Mouse (Mus musculus): ENCODE measurements around the gene Il17f. TPM values are rescaled to one million over a fixed set of nuclear protein-coding genes. Genes with fewer than 3 reads are reported as not detected.
A peak's percentile ranks its signal among the peaks of the same experiment; 100 is the strongest.
"Not testable (repeated sequence)": the region's sequence is repeated elsewhere in the genome, so short reads cannot be mapped to it uniquely, and the experiment has no call there.

The Il17f gene
- total RNA-seq, 2 experiments from 2014 or later, result not detected

DNA sequence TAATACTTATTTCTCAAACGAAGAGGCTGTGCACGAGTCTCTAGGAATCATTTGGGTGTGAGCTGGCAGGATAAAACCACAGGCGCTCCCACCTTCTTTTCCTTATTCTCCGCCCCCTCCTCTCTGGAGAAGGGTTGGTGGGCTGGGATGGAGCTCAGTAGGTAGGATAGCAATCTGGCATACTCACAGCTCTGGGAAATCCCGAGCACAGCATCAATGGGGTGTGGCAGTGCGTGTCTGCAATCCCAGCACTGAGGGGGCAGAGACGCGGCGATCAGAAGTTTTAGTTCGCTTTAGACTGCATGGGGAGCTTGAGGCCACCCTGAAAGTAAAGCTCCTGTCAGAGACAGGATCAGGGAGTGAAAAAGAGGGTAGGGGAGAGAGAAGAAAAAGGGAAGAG lies 2.0 kb downstream of the Il17f start:
- DNase-seq (ENCODE audit: low spot score in 2 of 2), result no peak

DNA sequence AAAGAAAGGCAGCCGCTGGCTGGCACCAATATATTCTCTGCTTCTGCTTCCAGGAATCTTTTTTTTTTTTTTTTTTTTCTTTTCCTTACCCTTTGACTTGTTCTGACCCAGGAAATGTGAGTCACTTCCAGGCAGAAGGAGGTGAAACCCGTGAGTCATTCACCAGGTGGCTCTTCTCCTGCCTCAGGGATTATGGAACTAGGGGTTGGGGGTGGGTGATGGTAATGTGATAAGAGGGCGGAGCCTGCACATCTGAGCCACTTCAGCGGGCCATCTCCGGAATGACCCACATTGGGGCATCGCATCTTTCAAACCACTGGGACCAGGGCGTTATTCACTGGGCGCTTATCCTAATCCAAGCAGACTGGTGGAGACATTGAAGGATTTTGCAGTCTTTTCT lies 3.4 kb downstream of the Il17f start:
- no peak for DNase-seq (ENCODE audit: low spot score in 2 of 2)

DNA sequence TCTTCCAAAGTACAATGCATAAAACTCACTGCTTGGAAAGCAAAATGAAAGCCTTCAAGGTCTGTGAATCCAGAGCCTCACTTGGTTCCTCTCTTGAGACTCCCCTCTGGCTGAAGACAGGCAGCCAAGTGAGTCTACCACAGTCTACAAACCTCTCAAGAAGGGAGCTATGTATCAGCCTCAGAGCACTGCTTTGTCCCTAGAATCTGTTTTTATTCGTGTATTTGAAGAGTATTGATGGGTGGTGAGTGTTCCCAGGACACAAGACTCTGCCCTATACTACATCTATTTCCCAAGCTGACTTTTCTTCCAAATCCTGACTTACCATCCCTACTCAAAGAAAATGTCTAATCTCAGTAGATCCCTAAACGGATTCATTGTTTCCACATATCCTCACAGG lies 12.1 kb downstream of the Il17f start:
- no peak for DNase-seq (ENCODE audit: low spot score in 2 of 2)

DNA sequence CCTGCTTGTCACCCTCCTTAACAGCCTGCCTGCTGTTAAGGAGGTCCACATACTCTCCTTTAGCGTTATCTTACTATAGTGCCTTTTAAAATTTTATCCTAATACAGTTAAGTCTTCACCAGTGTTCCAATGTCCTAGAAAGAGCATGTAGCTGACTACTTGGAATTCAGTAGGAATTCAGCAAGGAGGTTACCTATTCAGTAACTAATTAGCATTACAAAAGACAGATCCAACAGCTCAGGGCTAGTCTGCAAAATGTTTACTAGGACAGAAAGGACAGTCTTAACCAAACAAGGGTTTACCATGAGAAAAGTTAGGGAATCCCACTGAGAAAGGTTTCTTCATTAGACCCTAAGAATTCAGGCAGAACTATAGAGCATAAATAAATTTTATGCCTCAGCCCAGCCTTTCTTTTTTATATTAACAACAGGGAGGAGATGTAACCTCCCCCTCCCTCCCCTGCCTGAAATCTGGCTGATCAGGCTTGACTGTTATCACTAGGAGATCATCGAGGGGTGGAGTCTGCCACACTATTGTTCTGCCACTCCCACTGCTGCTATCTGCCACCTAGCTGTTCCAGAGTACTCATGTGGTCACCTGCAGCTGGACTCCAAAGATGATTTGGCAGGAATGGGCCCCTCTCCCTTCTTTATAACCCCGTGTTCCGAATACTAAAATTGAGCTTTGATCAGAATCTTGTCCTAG lies 16.2 kb downstream of the Il17f start:
- not testable (repeated sequence) for DNase-seq (ENCODE audit: low spot score in 2 of 2)

DNA sequence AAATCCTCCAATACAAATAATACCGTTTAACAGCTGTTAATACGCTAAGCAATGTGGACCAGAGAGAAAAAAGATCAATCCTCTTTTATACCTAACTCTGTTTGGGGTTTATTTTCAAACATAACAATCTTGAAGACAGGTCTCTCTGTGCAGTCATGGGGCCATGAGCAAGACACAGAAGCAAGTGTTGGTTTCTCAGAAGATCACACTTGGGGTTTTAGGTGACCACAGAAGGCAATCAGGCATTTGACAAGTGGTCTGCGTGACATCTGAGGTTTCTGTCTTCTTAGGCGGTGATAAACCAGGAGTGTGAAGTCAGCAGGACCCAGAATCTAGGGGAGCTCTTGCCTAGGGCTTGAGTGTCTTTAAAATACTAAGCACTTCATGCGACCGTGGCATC lies 23.9 kb downstream of the Il17f start:
- DNase-seq (ENCODE audit: low spot score in 2 of 2), result no peak

DNA sequence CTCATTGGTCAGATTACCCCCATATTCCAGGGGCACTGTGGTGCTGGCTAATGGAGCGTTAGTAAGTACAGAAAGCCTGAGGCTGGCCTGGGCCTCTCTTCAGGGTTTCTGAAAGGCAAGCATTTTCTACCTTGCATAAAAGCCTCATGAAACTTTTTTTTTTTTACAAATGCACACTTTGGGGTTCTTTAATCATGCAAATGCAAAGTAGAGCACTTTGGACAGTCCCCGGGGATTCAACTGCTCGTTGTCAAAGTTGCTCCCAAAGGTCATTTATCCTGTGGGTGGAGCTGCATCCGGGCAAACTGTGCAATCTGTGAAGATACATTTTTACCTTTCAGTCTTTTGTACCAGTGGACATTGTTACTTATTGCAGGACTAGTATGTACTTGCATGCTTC lies 29.0 kb downstream of the Il17f start:
- no peak for DNase-seq (ENCODE audit: low spot score in 2 of 2)

DNA sequence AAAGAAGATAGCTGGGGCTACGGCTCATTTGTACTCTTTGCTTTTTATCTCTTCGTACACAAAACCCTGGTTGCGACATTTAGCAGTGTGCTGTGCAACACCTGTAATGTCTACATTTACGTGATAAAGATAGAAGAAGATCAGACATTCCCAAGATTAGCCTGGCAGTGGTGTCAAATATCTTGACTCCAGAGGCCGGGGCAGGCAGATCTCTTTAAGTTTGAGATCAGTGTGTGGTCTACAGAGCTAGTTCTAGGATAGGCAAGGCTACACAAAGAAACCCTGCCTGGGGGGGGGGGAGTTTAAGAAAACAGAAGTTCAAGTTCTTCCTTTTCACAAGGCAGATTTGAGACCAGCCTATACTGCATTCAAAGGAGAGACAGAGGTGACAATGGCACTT lies 30.1 kb downstream of the Il17f start:
- DNase-seq (ENCODE audit: low spot score in 2 of 2), result no peak

DNA sequence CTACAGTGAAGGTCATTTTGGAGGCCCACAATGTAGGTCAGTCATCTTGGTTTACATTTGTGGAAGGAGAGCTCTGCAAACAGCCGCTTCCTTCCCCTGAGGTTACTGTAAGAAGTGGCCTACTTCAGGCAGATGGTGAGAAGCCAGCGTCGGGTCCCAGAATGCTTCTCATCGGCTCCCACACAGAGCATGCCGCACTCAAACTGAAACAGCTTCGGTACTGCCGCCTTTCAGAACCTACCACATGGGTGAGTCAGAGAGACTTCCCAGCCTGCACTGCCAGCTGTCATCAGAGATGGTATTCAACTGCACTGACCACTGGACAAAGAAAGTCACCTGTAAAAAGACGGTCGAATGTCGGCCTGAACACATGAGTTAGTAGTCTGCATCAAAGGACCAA lies 30.6 kb downstream of the Il17f start:
- peak in 1 of 2 experiments; percentile 7 for DNase-seq (ENCODE audit: low spot score in 2 of 2)

DNA sequence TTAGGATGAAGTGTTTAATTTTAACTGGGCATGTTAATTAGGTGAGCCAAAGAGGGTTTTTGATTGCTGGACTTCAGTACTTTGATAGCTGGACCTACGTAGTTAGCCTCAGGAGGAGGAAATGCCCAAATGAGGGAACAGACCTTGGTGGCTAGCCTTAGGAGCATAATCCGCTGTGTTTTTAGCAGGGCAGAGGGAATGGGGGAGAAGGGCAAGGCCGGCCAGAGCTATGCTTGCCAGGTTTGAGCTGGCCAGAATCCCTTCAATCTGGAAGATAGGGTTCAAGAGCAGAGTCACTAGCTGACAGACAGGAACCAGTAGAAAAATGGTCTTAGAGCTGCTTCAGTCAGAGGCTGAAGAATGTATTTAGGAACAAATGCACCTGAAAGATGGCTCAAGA lies 32.8 kb downstream of the Il17f start:
- DNase-seq (ENCODE audit: low spot score in 2 of 2), result no peak

DNA sequence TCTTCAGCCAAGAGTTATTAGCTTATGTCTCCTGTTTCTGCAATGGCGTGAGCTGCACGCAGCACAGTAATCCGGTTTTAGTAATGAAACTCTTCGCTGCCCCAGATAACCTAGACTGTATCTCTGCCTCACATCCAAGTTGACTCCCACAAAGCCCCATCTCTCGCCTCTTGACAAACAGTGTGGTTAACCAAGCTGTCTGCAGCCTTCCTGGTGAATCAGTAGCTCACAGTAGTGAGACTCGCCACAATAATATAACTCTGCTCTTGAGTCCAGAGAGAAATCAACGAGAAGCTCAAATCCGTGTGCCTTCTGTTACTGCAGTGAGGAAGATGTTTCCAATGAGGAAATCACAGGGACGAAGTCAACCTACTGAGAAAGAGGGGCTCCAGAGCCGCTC lies 36.0 kb downstream of the Il17f start:
- DNase-seq (ENCODE audit: low spot score in 2 of 2), result no peak

DNA sequence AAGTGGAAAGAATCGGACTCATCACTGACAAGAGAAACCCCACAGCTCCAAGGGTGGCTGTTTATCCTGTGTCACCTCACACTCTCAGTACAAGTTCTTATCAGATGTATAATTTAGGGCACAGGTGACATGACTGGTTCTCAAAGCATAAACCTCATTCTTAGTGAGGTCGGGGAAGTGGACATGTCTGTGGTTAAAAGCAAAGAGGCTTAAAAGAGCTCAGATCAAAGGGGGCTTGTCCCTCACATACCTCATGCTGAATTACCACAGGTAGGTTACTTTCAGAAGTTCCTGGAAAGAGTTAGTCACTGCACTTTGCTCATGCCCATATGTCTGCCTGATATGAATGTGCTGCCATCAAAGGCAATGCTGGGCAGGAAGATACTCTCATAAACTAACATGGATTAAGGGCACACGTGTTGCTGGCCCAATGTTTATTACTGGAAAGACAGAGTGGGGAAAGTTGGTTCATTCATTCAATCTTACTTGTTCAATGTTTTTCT lies 49.9 kb downstream of the Il17f start:
- no peak for DNase-seq (ENCODE audit: low spot score in 2 of 2)

DNA sequence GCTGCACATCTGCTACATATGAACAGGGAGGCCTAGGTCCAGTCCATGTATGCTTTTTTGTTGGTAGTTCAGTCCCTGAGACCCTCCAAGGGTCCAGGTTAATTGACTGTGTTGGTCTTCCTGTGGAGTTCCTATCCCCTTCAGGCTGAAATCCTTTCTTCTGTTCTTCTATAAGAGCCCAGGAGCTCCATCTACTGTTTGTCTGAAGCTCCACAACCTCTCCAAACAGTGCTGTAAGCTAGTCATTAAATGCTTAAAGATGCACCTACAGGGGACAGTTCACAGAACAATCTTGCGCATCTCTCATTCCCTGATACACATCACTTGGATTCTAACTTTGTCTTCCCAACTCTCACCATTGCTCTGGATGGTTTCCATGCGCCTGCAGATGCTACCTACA lies 51.9 kb downstream of the Il17f start:
- no peak for DNase-seq (ENCODE audit: low spot score in 2 of 2)

DNA sequence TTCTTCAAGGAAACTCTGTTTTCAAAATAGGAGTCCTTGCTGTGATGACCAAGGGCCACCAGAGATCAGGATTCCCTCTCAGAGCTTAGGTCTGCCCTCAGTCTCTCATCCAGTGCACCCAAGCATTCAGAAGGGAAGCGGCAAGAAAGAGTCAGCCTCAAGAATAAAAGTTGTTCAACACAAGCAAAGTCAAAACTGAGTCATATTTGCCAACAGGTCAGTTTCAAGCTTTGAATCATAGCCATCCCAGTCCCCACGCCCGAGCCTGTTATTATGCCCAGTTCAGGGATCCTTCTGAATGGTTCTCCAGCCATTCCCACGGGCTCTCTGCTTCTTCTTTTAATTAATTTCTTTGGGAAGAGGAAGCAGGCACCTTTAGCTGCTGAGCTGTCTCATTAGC lies 53.8 kb downstream of the Il17f start:
- DNase-seq (ENCODE audit: low spot score in 2 of 2), result no peak

DNA sequence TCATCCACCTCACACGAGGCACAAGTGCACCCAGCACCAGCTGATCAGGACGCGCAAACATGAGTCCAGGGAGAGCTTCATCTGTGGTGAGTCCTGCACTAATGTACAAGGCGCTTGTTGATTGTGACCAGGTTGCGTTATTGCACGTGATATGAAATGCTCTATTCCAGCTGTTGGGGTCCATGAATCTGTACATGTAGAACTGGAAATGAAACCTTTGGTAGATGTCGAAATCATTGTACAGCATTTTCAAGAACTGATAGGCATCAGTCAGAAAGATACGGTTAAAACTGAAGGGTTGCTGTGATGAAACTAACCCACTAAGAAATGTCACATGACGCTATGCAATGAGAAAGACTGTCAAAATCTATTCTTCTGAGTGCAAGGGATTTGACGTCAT lies 59.5 kb downstream of the Il17f start, which contains the start of gene Il17a:
Gene Il17a (plus strand): TSS at position 3 of the 400 bp plus-strand sequence.
- no peak for DNase-seq (ENCODE audit: low spot score in 2 of 2)

Other genes with a start within 250 kb of the Il17f start
- under 1 TPM in 1 of 2 experiments, not detected in 1; 0.03 TPM for gene Pkhd1, start 172.6 kb downstream of the Il17f start, total RNA-seq (2021)
- gene Il17a, start 59.7 kb downstream of the Il17f start, total RNA-seq (2021), result not detected
- 10 to 100 TPM in 1 of 2 experiments, 1 to 10 TPM in 1; 9.0 to 10.1 TPM for gene Mcm3, start 29.7 kb upstream of the Il17f start, total RNA-seq (2021)
- gene Paqr8, start 100.0 kb upstream of the Il17f start, total RNA-seq (2021), result 10 to 100 TPM; 41.0 to 48.2 TPM
- 1 to 10 TPM; 1.9 to 2.6 TPM for gene Efhc1, start 161.0 kb upstream of the Il17f start, total RNA-seq (2021)